Mouse (Mus musculus) heart, embryonic 15.5 days (tissue): ENCODE measurements at regions not wholly inside any gene's neighbourhood (a gene's known extent, or its start where the extent isn't known, plus 50 kb on each side); places are given as distances from the start of the nearest gene placed in this dataset.
"Not testable (repeated sequence)": the region's sequence is repeated elsewhere in the genome, so short reads cannot be mapped to it uniquely, and the experiment has no call there.

ENCODE experiments used
- ATAC-seq: fragments of 200-750 bp; cut with Nextera tagmentation; replicated peaks from 2 replicates; pipeline ENCODE4 v1.8.0; 2017; ENCODE audit warnings: low read depth, moderate TSS enrichment; ENCODE audit not compliant: insufficient number of reproducible peaks, insufficient read depth, low FRiP score
- H3K27ac ChIP-seq: fragments of 300-500 bp; sonication (generic); 2 replicates; pipeline ENCODE4 v1.5.1; 2015; ENCODE audit warnings: mild to moderate bottlenecking, inconsistent platforms
- H3K27me3 ChIP-seq: fragments of 300-500 bp; sonication (generic); 2 replicates; pipeline ENCODE4 v1.6.1; 2015; ENCODE audit warnings: inconsistent platforms
- H3K36me3 ChIP-seq: fragments of 300-500 bp; sonication (generic); 2 replicates; pipeline ENCODE4 v1.6.1; 2015; ENCODE audit warnings: mild to moderate bottlenecking, inconsistent platforms
- H3K4me1 ChIP-seq: fragments of 300-500 bp; sonication (generic); replicated peaks from 2 replicates; pipeline ENCODE4 v1.6.1; 2015; ENCODE audit warnings: inconsistent platforms
- H3K4me2 ChIP-seq: fragments of 300-500 bp; sonication (generic); 2 replicates; pipeline ENCODE4 v1.6.1; 2015; ENCODE audit warnings: inconsistent platforms, mild to moderate bottlenecking, moderate library complexity
- H3K4me3 ChIP-seq: fragments of 300-500 bp; sonication (generic); 2 replicates; pipeline ENCODE4 v1.5.1; 2015; ENCODE audit warnings: mild to moderate bottlenecking, inconsistent platforms
- H3K9ac ChIP-seq: fragments of 300-500 bp; sonication (generic); 2 replicates; pipeline ENCODE4 v1.6.1; 2015; ENCODE audit warnings: mild to moderate bottlenecking, inconsistent platforms
- H3K9me3 ChIP-seq: fragments of 300-500 bp; sonication (generic); replicated peaks from 2 replicates; pipeline ENCODE4 v1.6.1; 2016; ENCODE audit warnings: inconsistent platforms
- WGBS: fragments of 180-500 bp; shearing (Covaris S2); methylation state at CpG from one replicate; pipeline ENCODE4 v1.1.7; 2015; ENCODE audit warnings: mixed read lengths; 5-methylcytosine and 5-hydroxymethylcytosine counted together

DNA sequence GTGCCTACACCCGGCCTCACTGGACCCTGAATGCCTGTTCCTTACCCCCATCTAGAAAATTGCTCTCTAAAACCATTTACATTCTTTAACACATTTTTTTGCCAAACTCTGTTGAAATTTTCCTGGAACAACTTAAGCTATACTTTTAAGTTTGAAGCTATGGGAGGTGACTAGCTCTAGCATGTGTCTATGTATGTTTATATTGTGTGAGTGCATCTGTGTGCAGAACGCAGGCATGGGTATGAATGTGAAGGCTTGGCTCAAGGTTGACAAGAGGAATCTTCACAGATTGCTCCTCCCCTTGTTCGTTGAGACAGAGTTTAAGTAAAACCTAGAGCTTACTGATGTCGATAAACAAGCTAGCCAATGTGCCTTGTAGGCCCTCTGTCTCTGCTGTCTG is 135.4 kb downstream of the Rdh14 start:
- Histone ChIP-seq H3K9ac (no peak overlapping the region), H3K36me3 (no peaks in the 10 kb centered on the region), H3K4me2 (no peak overlapping the region), H3K4me3 (no peak overlapping the region), H3K27me3 (no peaks in the 10 kb centered on the region), H3K27ac (no peak overlapping the region), H3K9me3 (no peaks in the 10 kb centered on the region), H3K4me1 (peaks cover 4% of the 10 kb centered on the region)
- 70% methylated on average over 4 of the region's 4 CpGs for WGBS
- ATAC-seq: no peak

DNA sequence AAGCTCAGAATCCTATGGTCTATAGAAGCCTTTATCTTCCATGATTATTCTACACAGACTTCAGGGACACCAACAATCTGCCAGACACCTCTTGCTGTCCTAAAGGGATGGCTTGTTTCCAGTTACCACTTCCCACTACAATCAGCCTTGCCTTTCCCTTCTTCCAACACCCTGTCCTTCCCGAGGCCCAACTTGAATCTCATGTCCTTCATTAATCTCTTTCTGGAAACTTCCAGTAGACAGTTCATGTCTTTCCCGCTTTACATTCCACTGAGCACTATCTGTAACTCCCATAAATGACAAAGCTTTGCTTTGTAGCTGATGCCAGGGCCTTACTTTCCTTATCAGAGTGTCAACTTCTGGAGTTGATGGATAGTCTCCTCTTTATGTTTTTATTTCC is 138.5 kb downstream of the Rdh14 start:
- ATAC-seq: peak; percentile 35; the same call in 1 of the 2 replicates
- Histone ChIP-seq H3K27me3 (no peaks in the 10 kb centered on the region), H3K4me3 (no peak overlapping the region), H3K9ac (no peak overlapping the region), H3K9me3 (no peaks in the 10 kb centered on the region), H3K27ac (no peak overlapping the region), H3K4me2 (no peak overlapping the region), H3K36me3 (no peaks in the 10 kb centered on the region), H3K4me1 (peaks cover 4% of the 10 kb centered on the region)
- WGBS: 26% methylated on average over 2 of the region's 2 CpGs

DNA sequence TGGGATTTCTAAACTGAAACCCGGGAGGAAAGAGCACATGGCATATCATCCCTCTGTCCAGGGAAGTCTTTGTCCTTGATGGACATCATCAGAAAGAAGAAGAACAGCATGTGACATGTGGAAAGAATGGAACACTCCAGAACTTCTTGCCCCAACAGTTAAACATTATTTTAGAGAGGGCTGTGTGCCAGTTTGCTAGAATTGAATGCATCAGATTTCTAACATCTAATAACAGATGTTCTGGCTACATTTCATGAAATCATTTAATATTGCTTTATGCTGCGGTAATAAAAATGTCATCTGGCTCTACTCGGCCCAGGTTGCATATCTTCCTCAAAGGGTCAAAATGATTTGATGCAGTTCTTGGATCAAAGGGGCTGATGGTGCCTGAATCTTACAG is 140.4 kb downstream of the Rdh14 start:
- ATAC-seq: no peak
- H3K9ac ChIP-seq: no peak overlapping the region
- H3K4me1 ChIP-seq: no peaks in the 10 kb centered on the region
- no peak overlapping the region for H3K27ac ChIP-seq
- H3K9me3 ChIP-seq: no peaks in the 10 kb centered on the region
- WGBS: 71% methylated on average over 3 of the region's 3 CpGs
- no peaks in the 10 kb centered on the region for H3K36me3 ChIP-seq
- H3K4me3 ChIP-seq: no peak overlapping the region
- no peak overlapping the region for H3K4me2 ChIP-seq
- H3K27me3 ChIP-seq: no peaks in the 10 kb centered on the region

DNA sequence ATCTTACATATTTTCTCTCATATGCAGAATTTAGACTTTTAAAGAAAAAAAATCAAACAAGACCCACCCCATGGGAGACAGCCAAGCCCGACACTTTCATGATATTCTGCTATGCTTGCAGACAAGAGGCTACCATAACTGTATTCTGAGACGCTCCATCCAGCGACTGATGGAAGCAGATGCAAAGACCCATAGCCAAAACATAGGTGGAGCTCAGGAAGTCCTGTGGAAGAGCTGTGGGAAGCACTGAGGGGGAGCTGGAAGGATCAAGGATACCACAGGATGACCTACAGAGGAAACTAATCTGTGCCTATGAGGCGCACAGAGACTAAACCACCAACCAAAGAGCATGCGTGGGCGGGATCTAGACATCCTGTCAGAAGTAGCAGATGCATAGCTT is 143.4 kb downstream of the Rdh14 start:
- Histone ChIP-seq H3K9ac (no peak overlapping the region), H3K27me3 (no peaks in the 10 kb centered on the region), H3K4me2 (no peak overlapping the region), H3K4me1 (no peaks in the 10 kb centered on the region), H3K36me3 (no peaks in the 10 kb centered on the region), H3K4me3 (no peak overlapping the region), H3K9me3 (no peaks in the 10 kb centered on the region), H3K27ac (no peak overlapping the region)
- WGBS: 78% methylated on average over 6 of the region's 6 CpGs
- ATAC-seq: no peak

DNA sequence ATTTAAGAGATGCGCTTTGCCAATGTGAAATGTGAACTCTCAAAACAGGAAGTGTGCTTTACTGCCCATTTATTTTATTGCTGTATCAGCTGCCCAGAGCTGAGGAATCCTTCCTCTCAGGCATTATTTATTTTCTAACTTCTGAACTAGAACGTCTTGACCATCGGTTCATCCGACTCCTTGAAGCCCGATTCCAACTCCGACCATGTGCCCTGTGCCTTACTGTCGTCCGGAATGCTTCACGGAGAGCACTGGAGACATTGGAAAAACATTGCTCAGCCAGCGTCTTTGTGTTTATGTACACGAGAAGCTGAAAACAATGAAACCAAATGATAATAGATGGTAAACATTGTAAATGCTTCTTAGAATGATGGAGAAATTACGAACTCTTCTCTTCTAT is 145.7 kb downstream of the Rdh14 start:
- no peak overlapping the region for H3K9ac ChIP-seq
- no peak overlapping the region for H3K4me3 ChIP-seq
- H3K9me3 ChIP-seq: no peaks in the 10 kb centered on the region
- ATAC-seq: no peak
- WGBS: 77% methylated on average over 12 of the region's 12 CpGs
- H3K27ac ChIP-seq: no peak overlapping the region
- no peaks in the 10 kb centered on the region for H3K36me3 ChIP-seq
- H3K4me1 ChIP-seq: no peaks in the 10 kb centered on the region
- no peaks in the 10 kb centered on the region for H3K27me3 ChIP-seq
- no peak overlapping the region for H3K4me2 ChIP-seq

DNA sequence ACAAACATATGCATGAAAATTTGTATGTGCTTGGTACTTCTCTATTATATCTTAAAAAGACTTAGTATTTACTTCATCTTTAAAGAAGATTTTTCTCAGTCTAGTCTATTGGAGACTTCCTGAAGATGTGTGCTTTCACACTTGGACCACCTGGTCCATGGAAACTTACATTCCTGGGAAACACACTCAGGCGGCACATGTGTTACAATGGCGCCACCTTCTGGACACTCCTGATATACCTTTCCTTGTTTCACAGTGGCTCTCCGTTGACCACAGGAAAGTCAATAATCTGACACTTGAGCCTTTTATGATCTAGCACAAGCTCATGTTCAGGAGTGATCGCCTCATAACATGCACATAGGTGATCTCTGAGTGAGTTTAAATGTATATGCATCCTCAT is 146.5 kb downstream of the Rdh14 start:
- no peaks in the 10 kb centered on the region for H3K36me3 ChIP-seq
- H3K4me3 ChIP-seq: no peak overlapping the region
- no peaks in the 10 kb centered on the region for H3K27me3 ChIP-seq
- H3K9me3 ChIP-seq: no peaks in the 10 kb centered on the region
- ATAC-seq: no peak
- no peak overlapping the region for H3K4me2 ChIP-seq
- H3K4me1 ChIP-seq: no peaks in the 10 kb centered on the region
- H3K27ac ChIP-seq: no peak overlapping the region
- no peak overlapping the region for H3K9ac ChIP-seq
- 2% methylated on average over 4 of the region's 4 CpGs for WGBS

DNA sequence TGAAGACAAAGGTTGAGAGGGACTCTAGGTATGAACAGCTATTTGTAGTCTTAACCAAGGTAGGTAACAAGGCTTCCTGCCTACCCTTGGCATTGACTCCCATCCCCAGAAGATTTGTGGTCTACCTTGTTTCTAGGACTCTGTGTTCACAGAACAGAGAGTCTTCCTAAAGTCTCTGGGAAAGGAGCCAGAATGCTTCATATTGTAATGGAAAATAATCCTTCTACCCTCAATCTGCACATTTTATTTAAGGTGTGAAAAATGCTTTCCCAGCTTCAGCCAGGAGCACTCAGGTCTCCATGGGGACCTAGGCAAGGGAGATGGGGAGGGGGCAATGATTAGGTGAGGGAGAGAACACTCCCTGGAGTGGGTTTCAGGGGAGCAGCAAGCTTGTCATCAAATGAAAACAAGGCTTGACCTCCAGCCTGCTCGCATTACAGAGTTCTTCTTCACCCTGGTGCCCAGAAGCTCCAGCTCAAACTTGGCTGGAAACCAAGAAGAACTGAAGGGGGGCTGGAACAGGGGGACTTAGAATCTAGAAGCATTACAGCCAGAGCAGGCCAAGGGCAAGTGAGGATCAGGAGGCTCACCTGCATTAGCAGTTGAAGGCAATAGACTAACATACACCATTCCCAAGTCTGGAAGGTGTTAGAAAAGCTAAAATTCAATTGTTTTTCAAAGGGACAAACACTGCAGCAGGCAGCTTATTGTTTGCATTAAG is 159.1 kb downstream of the Rdh14 start:
- WGBS: 20% methylated on average over 1 of the region's 1 CpGs
- no peak overlapping the region for H3K9ac ChIP-seq
- H3K9me3 ChIP-seq: no peaks in the 10 kb centered on the region
- H3K4me1 ChIP-seq: no peaks in the 10 kb centered on the region
- no peak overlapping the region for H3K4me3 ChIP-seq
- no peaks in the 10 kb centered on the region for H3K27me3 ChIP-seq
- H3K27ac ChIP-seq: no peak overlapping the region
- no peak for ATAC-seq
- H3K4me2 ChIP-seq: no peak overlapping the region
- no peaks in the 10 kb centered on the region for H3K36me3 ChIP-seq

DNA sequence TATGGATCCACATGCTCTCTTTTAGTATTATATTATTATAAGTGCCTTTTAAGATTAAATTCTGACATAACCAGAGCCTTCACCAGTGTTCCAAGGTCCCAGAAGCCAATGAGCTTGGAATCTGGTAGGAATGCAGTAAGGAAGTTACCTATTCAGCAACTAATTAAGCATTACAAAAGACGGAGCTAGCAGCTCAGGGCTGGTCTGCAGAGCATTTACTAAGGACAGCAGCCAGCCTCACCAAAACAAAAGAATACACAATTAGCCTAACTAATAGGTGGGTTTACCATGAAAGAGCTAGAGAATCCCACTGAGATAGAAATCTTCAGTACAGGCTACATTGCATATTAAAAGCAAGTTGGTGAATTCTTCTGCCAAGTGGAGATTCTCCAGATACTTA is 164.1 kb downstream of the Rdh14 start:
- not testable (repeated sequence) for H3K36me3 ChIP-seq, H3K9me3 ChIP-seq, ATAC-seq, H3K27ac ChIP-seq, H3K4me2 ChIP-seq, H3K9ac ChIP-seq, H3K4me1 ChIP-seq, H3K27me3 ChIP-seq, H3K4me3 ChIP-seq
- 87% methylated on average over 1 of the region's 1 CpGs for WGBS

DNA sequence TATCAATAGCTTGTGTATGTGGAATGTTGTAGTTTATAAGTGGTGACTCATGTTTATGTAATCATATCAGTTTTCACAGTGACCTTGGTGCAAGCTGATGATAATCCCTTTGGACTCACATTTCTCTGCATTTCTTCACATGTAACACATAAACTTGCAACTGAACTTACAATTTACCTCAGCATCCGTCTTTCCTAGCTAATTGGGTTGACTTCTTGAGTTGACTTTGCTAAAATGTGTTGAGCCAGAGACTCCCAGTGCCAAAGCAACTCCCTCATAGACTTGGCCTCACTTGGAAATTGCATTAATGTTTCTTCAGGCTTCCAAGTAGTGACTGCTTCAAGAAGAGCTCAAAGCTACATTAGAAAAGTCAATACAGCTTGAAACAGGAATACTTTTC is 172.4 kb downstream of the Rdh14 start:
- WGBS: 26% methylated on average over 1 of the region's 1 CpGs
- no peak overlapping the region for H3K4me3 ChIP-seq

DNA sequence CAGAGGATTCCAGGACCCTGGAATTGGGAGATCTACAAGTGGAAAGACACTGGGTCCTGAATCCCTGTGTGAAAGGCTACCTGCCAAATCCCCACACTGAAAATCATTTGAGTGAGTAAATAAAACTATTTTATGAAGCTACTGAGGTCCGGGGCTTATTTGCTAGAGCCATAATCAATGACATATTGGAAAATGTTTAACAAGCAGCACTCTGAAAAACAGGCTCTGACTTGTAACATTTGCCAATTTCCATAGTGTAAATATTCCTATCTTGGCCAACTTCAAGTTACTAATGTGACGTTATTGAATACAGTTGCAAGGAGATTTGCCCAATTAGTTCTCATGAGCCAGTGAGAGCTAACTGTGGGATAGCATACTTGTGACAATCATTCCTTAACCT is 177.3 kb downstream of the Rdh14 start:
- WGBS: 71% methylated on average over 2 of the region's 2 CpGs
- H3K27ac ChIP-seq: no peak overlapping the region
- no peaks in the 10 kb centered on the region for H3K36me3 ChIP-seq
- H3K27me3 ChIP-seq: no peaks in the 10 kb centered on the region
- H3K4me2 ChIP-seq: no peak overlapping the region
- no peaks in the 10 kb centered on the region for H3K4me1 ChIP-seq
- H3K9ac ChIP-seq: no peak overlapping the region
- no peaks in the 10 kb centered on the region for H3K9me3 ChIP-seq
- H3K4me3 ChIP-seq: no peak overlapping the region
- ATAC-seq: no peak

More for the DNA sequence above, 172.4 kb downstream of the Rdh14 start:
- H3K27ac ChIP-seq: no peak overlapping the region
- H3K4me2 ChIP-seq: no peak overlapping the region
- no peak for ATAC-seq
- H3K36me3 ChIP-seq: no peaks in the 10 kb centered on the region
- no peaks in the 10 kb centered on the region for H3K4me1 ChIP-seq
- no peaks in the 10 kb centered on the region for H3K9me3 ChIP-seq
- H3K27me3 ChIP-seq: no peaks in the 10 kb centered on the region
- no peak overlapping the region for H3K9ac ChIP-seq

DNA sequence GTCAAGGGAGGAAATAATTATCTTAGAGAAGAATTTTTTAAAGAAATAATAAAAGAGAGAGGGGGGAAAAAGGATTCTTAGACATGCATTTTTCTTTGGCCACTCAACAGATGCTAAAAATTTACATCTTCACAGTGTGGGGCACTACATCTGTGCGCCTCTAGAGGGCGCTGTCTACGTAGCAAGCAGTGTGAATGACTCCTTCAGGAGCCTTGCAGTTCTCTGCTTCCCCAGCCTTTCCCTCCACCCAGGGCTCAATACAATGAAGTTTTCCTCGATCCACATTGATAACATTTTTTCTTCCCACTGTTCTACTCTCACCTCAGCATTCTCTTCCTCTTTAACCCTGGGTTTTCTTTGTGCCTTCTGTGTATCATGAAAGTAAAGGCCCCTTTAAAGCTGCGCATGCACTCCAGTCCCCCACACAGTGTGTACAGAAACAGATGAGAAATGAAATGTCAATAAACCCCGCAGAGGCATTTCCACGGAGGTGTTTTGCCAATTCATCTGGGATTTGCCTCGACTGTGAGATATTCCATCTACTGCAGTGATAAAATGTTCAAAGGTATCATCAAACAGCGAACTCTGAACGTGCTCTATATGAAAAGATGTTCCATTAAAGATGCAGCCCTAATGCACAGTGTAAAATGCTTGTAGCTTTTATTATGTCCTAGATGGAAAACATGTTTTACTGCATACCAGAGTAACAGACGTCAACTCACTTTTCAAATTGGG is 181.2 kb downstream of the Rdh14 start:
- no peak overlapping the region for H3K4me2 ChIP-seq
- H3K9ac ChIP-seq: no peak overlapping the region
- no peak for ATAC-seq
- no peak overlapping the region for H3K4me3 ChIP-seq
- H3K27ac ChIP-seq: no peak overlapping the region
- 50% methylated on average over 11 of the region's 11 CpGs for WGBS
- H3K27me3 ChIP-seq: no peaks in the 10 kb centered on the region
- H3K9me3 ChIP-seq: no peaks in the 10 kb centered on the region
- H3K4me1 ChIP-seq: no peaks in the 10 kb centered on the region
- no peaks in the 10 kb centered on the region for H3K36me3 ChIP-seq

DNA sequence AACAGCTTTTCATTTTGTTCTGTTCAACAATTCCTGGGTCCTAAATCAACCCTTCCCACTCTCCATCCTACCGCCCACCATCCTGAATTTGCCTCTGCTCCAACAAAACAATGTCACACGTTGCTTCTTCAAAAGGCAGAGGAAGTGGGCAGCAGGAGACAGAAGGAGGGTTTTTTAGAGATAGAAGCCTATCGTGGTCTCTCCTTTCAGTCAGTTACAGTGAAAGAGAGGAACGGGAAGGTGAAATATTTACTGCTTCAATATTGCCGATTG is 181.7 kb downstream of the Rdh14 start:
- no peak for ATAC-seq

More for the DNA sequence above, 181.7 kb downstream of the Rdh14 start:
- no peak overlapping the region for H3K4me3 ChIP-seq
- H3K27me3 ChIP-seq: no peaks in the 10 kb centered on the region
- H3K27ac ChIP-seq: no peak overlapping the region
- H3K9ac ChIP-seq: no peak overlapping the region
- H3K9me3 ChIP-seq: no peaks in the 10 kb centered on the region
- no peaks in the 10 kb centered on the region for H3K4me1 ChIP-seq
- no peaks in the 10 kb centered on the region for H3K36me3 ChIP-seq
- 62% methylated on average over 5 of the region's 5 CpGs for WGBS
- H3K4me2 ChIP-seq: no peak overlapping the region
